20 mouse cellular contexts compared by ENCODE assay signal in the genomic region with DNA sequence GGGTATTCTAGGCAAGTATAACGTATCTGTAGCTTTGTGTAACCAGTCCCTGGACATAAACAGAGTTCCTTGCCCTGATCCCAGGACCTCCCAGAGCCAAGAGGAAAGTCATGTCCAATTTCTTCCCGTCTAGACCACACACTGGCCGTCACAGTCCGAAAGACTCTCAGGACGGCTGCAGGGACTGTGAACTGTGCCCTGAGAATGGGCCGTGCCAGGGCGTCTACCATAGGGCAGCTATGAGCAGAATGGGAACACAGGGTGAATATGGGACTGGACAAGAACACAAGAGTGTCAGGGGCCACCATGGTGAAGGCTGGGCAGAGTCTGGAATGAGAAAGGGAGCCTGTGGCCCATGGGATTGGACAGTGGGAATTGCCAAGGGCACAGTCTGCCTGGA. TPM values are rescaled to one million over a fixed set of nuclear protein-coding genes. Genes with fewer than 3 reads are reported as not detected.
DNase-seq lines count a peak whose midpoint lies in the region; TF ChIP-seq lines count a peak whose summit lies in the region.
"Had no signal": no experiment of that assay in that cellular context is flagged by ENCODE, and none has a peak within 500 bp of the region (broad histone marks: within the 10 kb centered on the region; RNA-seq: fewer than 3 reads in every experiment).

No protein-coding gene starts in this region.

- no peak for TF ChIP-seq CTCF in kidney, adult 2 months (conservative IDR thresholded peaks at IDR 0.05; ENCODE audit: insufficient read depth, insufficient read length, low read depth, low read length)
- no peak for TF ChIP-seq CTCF in testis, adult 2 months (IDR thresholded peaks at IDR 0.05; ENCODE audit: control insufficient read depth, insufficient read depth, insufficient replicate concordance, low read depth, low read length)

- H3K4me1 ChIP-seq in kidney, adult 2 months (ENCODE audit: control insufficient read depth, insufficient read depth, low read length), result no peaks in the 10 kb centered on the region; the same call in 1 of the 2 replicates
- H3K4me1 ChIP-seq in testis, adult 2 months (ENCODE audit: control insufficient read depth, insufficient read depth, low read length), result peaks cover 10% of the 10 kb centered on the region
- peaks cover 6% of the 10 kb centered on the region for H3K4me1 ChIP-seq in brown adipose tissue, adult 24 weeks (ENCODE audit: control insufficient read depth, insufficient read depth, insufficient read length, low read length)
- H3K4me1 ChIP-seq: hindbrain, embryonic 12.5 days had no signal

- H3K36me3 ChIP-seq in kidney, adult 2 months (ENCODE audit: control insufficient read depth, insufficient read depth, low read length), result no peaks in the 10 kb centered on the region
- no peaks in the 10 kb centered on the region for H3K36me3 ChIP-seq in testis, adult 2 months (ENCODE audit: control insufficient read depth, insufficient read depth, low read length)
- H3K36me3 ChIP-seq: embryonic facial prominence, embryonic 15.5 days; forebrain, embryonic 10.5 days; heart, embryonic 10.5 days; hindbrain, embryonic 12.5 days had no signal

- intact Hi-C loops in gastrocnemius, postnatal 14 days (cut with DNase I; ENCODE audit: low total_unique reads), result no loop called here

- TF ChIP-seq POLR2A in kidney, adult 2 months (IDR thresholded peaks at IDR 0.05; ENCODE audit: low read depth, low read length), result no peak
- TF ChIP-seq POLR2A in testis, adult 2 months (IDR thresholded peaks at IDR 0.05; ENCODE audit: control insufficient read depth, low read depth, low read length), result no peak

- H3K4me3 ChIP-seq in kidney, adult 2 months (ENCODE audit: insufficient read depth, low read depth, low read length), result no peak overlapping the region
- peak overlapping the region; percentile 17; the same call in 1 of the 2 replicates for H3K4me3 ChIP-seq in testis, adult 2 months (ENCODE audit: control insufficient read depth, low read depth, low read length)
- no peak overlapping the region for H3K4me3 ChIP-seq in brown adipose tissue, adult 24 weeks (ENCODE audit: insufficient read depth, low read depth, low read length)
- H3K4me3 ChIP-seq: embryonic facial prominence, embryonic 15.5 days; erythroblast, embryonic 14.5 days; forebrain, embryonic 10.5 days; gastrocnemius, adult 2 months; heart, embryonic 10.5 days; hindbrain, embryonic 12.5 days had no signal

- DNase-seq in kidney, adult 2 months, result peak; percentile 63
- DNase-seq in kidney, postnatal 4 days, result no peak
- no peak for DNase-seq in testis, postnatal 14 days (ENCODE audit: low spot score)
- no peak for DNase-seq in gastrocnemius, postnatal 14 days
- DNase-seq: adrenal gland, postnatal 36 days; cerebellum, adult 11 months; cerebellum, adult 8-10 months; cerebellum, postnatal 14 days; embryo, embryonic 11 days; gastrocnemius, adult 2 months; gastrocnemius, postnatal 36 days; heart, postnatal 4 days had no signal

- WGBS in kidney, adult 2 months, result 75% methylated on average over 7 of the region's 7 CpGs

- no peaks in the 10 kb centered on the region for H3K27me3 ChIP-seq in kidney, adult 2 months (replicated peaks; ENCODE audit: control insufficient read depth, insufficient read depth, low read length)
- H3K27me3 ChIP-seq in testis, adult 2 months (ENCODE audit: control insufficient read depth, insufficient read depth, low read length), result no peaks in the 10 kb centered on the region
- H3K27me3 ChIP-seq: CH12.LX; embryonic facial prominence, embryonic 15.5 days; hindbrain, embryonic 12.5 days had no signal

- H3K27ac ChIP-seq in kidney, adult 2 months (ENCODE audit: insufficient read depth, low read depth, low read length), result no peak overlapping the region
- no peak overlapping the region for H3K27ac ChIP-seq in testis, adult 2 months (ENCODE audit: control insufficient read depth, insufficient read depth, low read depth, low read length)
- H3K27ac ChIP-seq in brown adipose tissue, adult 24 weeks (replicated peaks; ENCODE audit: low read depth, low read length), result peak overlapping the region; percentile 1; the same call in 1 of the 2 replicates
- H3K27ac ChIP-seq: embryonic facial prominence, embryonic 15.5 days; forebrain, embryonic 10.5 days; gastrocnemius, adult 2 months; heart, embryonic 10.5 days; hindbrain, embryonic 12.5 days had no signal

RNA-seq across cellular contexts. Expression of a gene that starts 9.3 kb away (rescaled TPM):
- 361 and 405 TPM in 2 replicates for polyA plus RNA-seq in kidney, adult 2 months (2012; rRNA removed)
- 22.9 and 26.1 TPM in 2 replicates for polyA plus RNA-seq in testis, adult 2 months (2012; rRNA removed)
- 138 and 156 TPM in 2 replicates for polyA plus RNA-seq in brown adipose tissue, adult 24 weeks (2012; ENCODE audit: insufficient read depth, insufficient read length, missing spikeins)
- total RNA-seq in gastrocnemius, postnatal 14 days (2021), result 10 to 100 TPM; 18.7 to 19.4 TPM

RNA-seq across cellular contexts. Expression of a gene that starts 28.1 kb away (rescaled TPM):
- polyA plus RNA-seq in kidney, adult 2 months (2012; rRNA removed), result 50.9 and 56.5 TPM in 2 replicates
- polyA plus RNA-seq in testis, adult 2 months (2012; rRNA removed), result 53.7 and 64.0 TPM in 2 replicates
- 11.7 and 21.0 TPM in 2 replicates for polyA plus RNA-seq in brown adipose tissue, adult 24 weeks (2012; ENCODE audit: insufficient read depth, insufficient read length, missing spikeins)
- 10 to 100 TPM in 1 of 2 experiments, 1 to 10 TPM in 1; 9.4 to 10.8 TPM for total RNA-seq in gastrocnemius, postnatal 14 days (2021)
